Mouse (Mus musculus): ENCODE measurements around the gene Speer1.
"Not testable (repeated sequence)": the region's sequence is repeated elsewhere in the genome, so short reads cannot be mapped to it uniquely, and the experiment has no call there.

Gene Speer1
- long read RNA-seq, experiment 1 = 0 reads
- long read RNA-seq, experiment 2 = 0 reads

DNA sequence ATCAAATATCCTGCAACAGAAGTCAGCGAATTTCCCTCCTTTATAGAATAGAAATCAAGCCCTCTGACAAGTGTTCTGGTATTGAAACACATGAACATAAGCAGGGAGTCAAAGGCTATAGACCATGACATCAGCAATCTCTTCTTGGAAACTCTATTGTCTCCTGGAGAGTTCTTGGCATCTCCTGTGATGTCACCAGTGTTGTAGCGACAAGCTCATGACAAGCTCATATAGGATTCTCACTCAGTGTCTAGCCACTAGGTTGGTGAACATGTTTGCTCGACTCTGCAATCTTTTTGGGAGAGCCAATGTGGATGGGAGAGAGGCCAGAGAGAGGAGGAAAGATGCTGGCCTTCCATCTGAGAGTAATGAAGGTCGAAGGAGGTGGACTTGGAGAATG, at the start of gene Speer1:
Gene Speer1 (plus strand): TSS at position 301 of the 400 bp plus-strand sequence.
- intact Hi-C loops (cut with DNase I) = not testable (repeated sequence)
